Mouse (Mus musculus): ENCODE measurements at regions not wholly inside any gene's neighbourhood (a gene's known extent, or its start where the extent isn't known, plus 50 kb on each side); places are given as distances from the start of the nearest gene placed in this dataset.

DNA sequence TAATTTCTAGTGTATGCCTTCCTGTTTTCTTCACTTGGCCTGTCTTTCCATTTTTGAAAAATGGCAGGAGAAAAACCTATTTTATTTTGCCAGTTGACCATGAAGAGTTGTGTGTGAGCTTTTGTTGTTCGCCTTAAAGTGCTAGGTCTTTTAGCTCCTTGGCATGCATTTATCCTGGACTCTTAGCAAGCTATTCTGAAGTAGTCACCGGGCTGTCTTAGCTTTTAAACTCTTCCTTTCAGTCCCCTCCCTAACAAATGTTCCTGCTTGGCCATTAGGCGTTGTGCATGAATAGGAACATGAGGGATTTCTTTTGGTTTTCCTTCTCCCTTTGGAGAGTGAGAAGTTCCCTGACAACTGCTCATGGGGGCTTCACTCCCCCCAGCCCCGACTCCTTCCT lies 160.9 kb upstream of the F930015N05Rik start:
- H3K4me3 ChIP-seq (ENCODE audit: low read depth, low read length) = no peak overlapping the region
- no peak for DNase-seq (ENCODE audit: low spot score)
- ATAC-seq (replicated peaks; ENCODE audit: insufficient number of reproducible peaks, low FRiP score, low TSS enrichment, low read depth) = no peak
- no peaks in the 10 kb centered on the region for H3K36me3 ChIP-seq (replicated peaks; ENCODE audit: control insufficient read depth, insufficient read depth, low read depth, low read length)
- H3K4me1 ChIP-seq (ENCODE audit: control insufficient read depth, insufficient read depth, low read length) = no peaks in the 10 kb centered on the region
- WGBS = 75% methylated on average over 4 of the region's 4 CpGs
- no peak overlapping the region for H3K27ac ChIP-seq (replicated peaks; ENCODE audit: low read depth, low read length)
- no peak overlapping the region for H3K9ac ChIP-seq (replicated peaks; ENCODE audit: low read length)
- H3K27me3 ChIP-seq (ENCODE audit: control insufficient read depth, insufficient read depth, low read length) = no peaks in the 10 kb centered on the region
- no peaks in the 10 kb centered on the region for H3K9me3 ChIP-seq (replicated peaks; ENCODE audit: control insufficient read depth, low read length)
- no peak overlapping the region for H3K4me2 ChIP-seq (ENCODE audit: low read depth, low read length)

DNA sequence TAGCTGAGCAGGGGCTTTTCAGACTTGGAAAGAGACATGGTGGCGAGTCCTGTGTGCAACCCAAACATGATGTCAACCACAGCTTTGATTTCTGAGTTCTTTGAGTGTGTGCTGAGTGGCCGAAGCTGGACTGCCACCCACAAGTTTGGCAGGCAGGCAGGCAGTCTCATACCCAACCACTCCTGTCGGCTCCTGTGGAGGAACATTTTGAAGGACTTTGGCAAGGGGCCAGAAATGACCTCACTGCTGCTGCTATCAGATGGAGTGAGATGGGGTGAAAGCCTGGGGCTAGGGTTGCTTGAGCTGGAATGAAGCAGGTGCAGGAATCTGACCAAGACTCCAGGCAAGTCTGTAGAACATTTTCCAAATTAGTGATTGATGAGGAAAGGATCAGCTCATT lies 162.7 kb upstream of the F930015N05Rik start:
- ATAC-seq (replicated peaks; ENCODE audit: insufficient number of reproducible peaks, low FRiP score, low TSS enrichment, low read depth) = no peak
- WGBS = 78% methylated on average over 3 of the region's 3 CpGs
- H3K4me3 ChIP-seq (ENCODE audit: low read depth, low read length) = no peak overlapping the region
- H3K4me2 ChIP-seq (ENCODE audit: low read depth, low read length) = no peak overlapping the region
- H3K9me3 ChIP-seq (replicated peaks; ENCODE audit: control insufficient read depth, low read length) = no peaks in the 10 kb centered on the region
- no peaks in the 10 kb centered on the region for H3K27me3 ChIP-seq (ENCODE audit: control insufficient read depth, insufficient read depth, low read length)
- no peak for DNase-seq (ENCODE audit: low spot score)
- no peaks in the 10 kb centered on the region for H3K4me1 ChIP-seq (ENCODE audit: control insufficient read depth, insufficient read depth, low read length)
- no peak overlapping the region for H3K27ac ChIP-seq (replicated peaks; ENCODE audit: low read depth, low read length)
- no peak overlapping the region for H3K9ac ChIP-seq (replicated peaks; ENCODE audit: low read length)
- H3K36me3 ChIP-seq (replicated peaks; ENCODE audit: control insufficient read depth, insufficient read depth, low read depth, low read length) = no peaks in the 10 kb centered on the region

DNA sequence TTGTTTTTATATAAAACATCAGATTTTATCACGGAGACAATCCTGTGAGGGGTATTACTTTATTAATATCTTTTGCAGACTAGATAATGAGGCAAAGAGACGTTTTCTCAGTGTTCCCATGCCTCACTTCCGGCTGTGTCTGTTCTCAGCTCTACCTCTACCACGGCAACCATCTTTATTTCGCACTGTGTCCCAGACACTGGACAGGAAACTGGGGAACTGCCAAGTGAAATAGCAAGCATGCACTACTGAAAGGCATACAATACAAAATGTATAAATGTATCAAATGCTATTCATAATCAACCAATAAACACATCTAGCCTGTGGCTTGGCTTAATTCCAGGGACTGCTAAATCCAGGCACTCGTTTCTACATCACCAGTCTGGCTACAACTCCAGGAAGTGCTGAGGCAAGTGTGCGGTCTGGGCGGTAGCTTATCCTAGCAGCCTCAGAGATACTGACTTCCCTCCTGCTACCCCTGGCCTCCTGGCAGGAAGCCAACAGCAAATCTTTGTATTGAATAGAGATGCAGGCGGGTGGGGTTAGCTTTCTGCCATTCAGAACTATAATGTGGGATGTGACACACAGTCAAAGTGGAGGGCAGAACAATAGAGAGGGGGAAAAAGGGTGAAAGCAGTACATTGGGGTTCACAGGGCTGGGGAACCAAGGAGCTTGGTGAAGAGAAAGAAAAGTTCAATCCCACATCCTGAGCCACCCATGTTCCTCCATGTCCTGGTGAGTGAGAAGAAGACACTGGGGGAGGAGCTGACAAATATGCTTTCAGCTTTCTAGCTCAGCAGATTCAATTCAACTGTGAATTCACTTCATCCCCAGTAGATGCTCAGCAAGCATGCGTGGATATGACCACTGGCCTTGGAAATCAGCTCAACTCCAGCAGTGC lies 164.0 kb upstream of the F930015N05Rik start:
- Histone ChIP-seq H3K4me3 (ENCODE audit: low read depth, low read length) (no peak overlapping the region), H3K4me1 (ENCODE audit: control insufficient read depth, insufficient read depth, low read length) (no peaks in the 10 kb centered on the region), H3K36me3 (replicated peaks; ENCODE audit: control insufficient read depth, insufficient read depth, low read depth, low read length) (no peaks in the 10 kb centered on the region), H3K4me2 (ENCODE audit: low read depth, low read length) (no peak overlapping the region), H3K9ac (replicated peaks; ENCODE audit: low read length) (no peak overlapping the region), H3K27ac (replicated peaks; ENCODE audit: low read depth, low read length) (no peak overlapping the region), H3K27me3 (ENCODE audit: control insufficient read depth, insufficient read depth, low read length) (no peaks in the 10 kb centered on the region), H3K9me3 (replicated peaks; ENCODE audit: control insufficient read depth, low read length) (no peaks in the 10 kb centered on the region)
- peak; percentile 15 for DNase-seq (ENCODE audit: low spot score)
- 82% methylated on average over 10 of the region's 10 CpGs for WGBS
- ATAC-seq (replicated peaks; ENCODE audit: insufficient number of reproducible peaks, low FRiP score, low TSS enrichment, low read depth) = peak; percentile 44; the same call in 1 of the 2 replicates

DNA sequence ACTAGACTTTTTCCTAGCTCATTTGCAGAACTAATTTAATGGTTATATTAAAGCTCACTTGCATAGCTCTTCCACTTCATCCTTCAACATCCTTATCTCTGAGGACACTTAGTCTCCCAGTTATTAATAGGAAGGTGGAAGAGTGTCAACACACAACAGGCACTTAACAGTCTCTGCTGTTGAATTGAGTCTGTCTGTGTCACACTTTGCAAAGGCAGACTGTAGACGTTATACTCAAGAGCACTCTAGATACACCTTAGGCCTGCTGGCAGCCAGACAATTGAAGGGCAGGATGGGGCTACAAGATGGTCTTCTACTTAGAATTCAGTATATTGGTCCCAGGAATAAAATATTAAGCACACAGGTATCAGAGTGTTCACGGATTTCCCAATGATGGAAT lies 172.6 kb upstream of the F930015N05Rik start:
- Histone ChIP-seq H3K27me3 (ENCODE audit: control insufficient read depth, insufficient read depth, low read length) (no peaks in the 10 kb centered on the region), H3K9ac (replicated peaks; ENCODE audit: low read length) (no peak overlapping the region), H3K4me3 (ENCODE audit: low read depth, low read length) (no peak overlapping the region), H3K36me3 (replicated peaks; ENCODE audit: control insufficient read depth, insufficient read depth, low read depth, low read length) (no peaks in the 10 kb centered on the region), H3K9me3 (replicated peaks; ENCODE audit: control insufficient read depth, low read length) (no peaks in the 10 kb centered on the region), H3K4me1 (ENCODE audit: control insufficient read depth, insufficient read depth, low read length) (no peaks in the 10 kb centered on the region), H3K4me2 (ENCODE audit: low read depth, low read length) (no peak overlapping the region), H3K27ac (replicated peaks; ENCODE audit: low read depth, low read length) (no peak overlapping the region)
- ATAC-seq (replicated peaks; ENCODE audit: insufficient number of reproducible peaks, low FRiP score, low TSS enrichment, low read depth) (no peak), DNase-seq (ENCODE audit: low spot score) (no peak)
- 78% methylated on average over 2 of the region's 2 CpGs for WGBS

DNA sequence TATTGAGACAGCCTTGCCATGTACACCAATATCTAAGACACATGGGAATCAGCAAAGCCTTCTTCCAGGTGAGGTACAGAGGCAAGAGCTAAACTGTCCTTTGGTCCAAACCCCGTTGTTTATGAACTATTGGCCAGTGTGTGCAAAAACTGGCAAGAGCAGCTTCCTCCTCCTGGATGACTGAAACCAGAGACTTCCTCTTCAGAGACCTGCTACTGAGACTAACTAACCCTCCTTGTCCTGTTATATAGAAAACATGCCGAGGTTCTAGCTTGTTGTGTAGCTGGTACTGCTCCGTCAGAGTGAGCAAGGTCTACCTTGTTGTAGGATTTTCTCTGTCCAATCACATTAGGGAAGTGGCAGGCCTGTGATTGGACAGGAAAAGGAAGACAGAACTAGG lies 174.3 kb upstream of the F930015N05Rik start:
- Histone ChIP-seq H3K4me1 (ENCODE audit: control insufficient read depth, insufficient read depth, low read length) (no peaks in the 10 kb centered on the region), H3K27ac (replicated peaks; ENCODE audit: low read depth, low read length) (no peak overlapping the region), H3K4me3 (ENCODE audit: low read depth, low read length) (no peak overlapping the region), H3K36me3 (replicated peaks; ENCODE audit: control insufficient read depth, insufficient read depth, low read depth, low read length) (no peaks in the 10 kb centered on the region), H3K4me2 (ENCODE audit: low read depth, low read length) (no peak overlapping the region), H3K27me3 (ENCODE audit: control insufficient read depth, insufficient read depth, low read length) (no peaks in the 10 kb centered on the region), H3K9me3 (replicated peaks; ENCODE audit: control insufficient read depth, low read length) (no peaks in the 10 kb centered on the region), H3K9ac (replicated peaks; ENCODE audit: low read length) (no peak overlapping the region)
- WGBS = 84% methylated on average over 3 of the region's 3 CpGs
- ATAC-seq (replicated peaks; ENCODE audit: insufficient number of reproducible peaks, low FRiP score, low TSS enrichment, low read depth) (no peak), DNase-seq (ENCODE audit: low spot score) (no peak)

- no peak overlapping the region for H3K4me2 ChIP-seq (ENCODE audit: low read depth, low read length)
- no peaks in the 10 kb centered on the region for H3K27me3 ChIP-seq (ENCODE audit: control insufficient read depth, insufficient read depth, low read length)
- DNase-seq (ENCODE audit: low spot score) (no peak), ATAC-seq (replicated peaks; ENCODE audit: insufficient number of reproducible peaks, low FRiP score, low TSS enrichment, low read depth) (no peak)
- no peaks in the 10 kb centered on the region for H3K36me3 ChIP-seq (replicated peaks; ENCODE audit: control insufficient read depth, insufficient read depth, low read depth, low read length)
- no peak overlapping the region for H3K4me3 ChIP-seq (ENCODE audit: low read depth, low read length)
- WGBS = 78% methylated on average over 1 of the region's 1 CpGs
- no peaks in the 10 kb centered on the region for H3K9me3 ChIP-seq (replicated peaks; ENCODE audit: control insufficient read depth, low read length)
- no peak overlapping the region for H3K27ac ChIP-seq (replicated peaks; ENCODE audit: low read depth, low read length)
- H3K9ac ChIP-seq (replicated peaks; ENCODE audit: low read length) = no peak overlapping the region
- H3K4me1 ChIP-seq (ENCODE audit: control insufficient read depth, insufficient read depth, low read length) = no peaks in the 10 kb centered on the region
Measured at GRCm38 (mm10) chr11:64615140-64615539, 178.7 kb upstream of the F930015N05Rik start.

- H3K9ac ChIP-seq (replicated peaks; ENCODE audit: low read length) = no peak overlapping the region
- H3K36me3 ChIP-seq (replicated peaks; ENCODE audit: control insufficient read depth, insufficient read depth, low read depth, low read length) = no peaks in the 10 kb centered on the region
- no peaks in the 10 kb centered on the region for H3K4me1 ChIP-seq (ENCODE audit: control insufficient read depth, insufficient read depth, low read length)
- WGBS = 68% methylated on average over 5 of the region's 5 CpGs
- H3K27ac ChIP-seq (replicated peaks; ENCODE audit: low read depth, low read length) = no peak overlapping the region
- no peak overlapping the region for H3K4me3 ChIP-seq (ENCODE audit: low read depth, low read length)
- ATAC-seq (replicated peaks; ENCODE audit: insufficient number of reproducible peaks, low FRiP score, low TSS enrichment, low read depth) = no peak
- DNase-seq (ENCODE audit: low spot score) = no peak
- H3K27me3 ChIP-seq (ENCODE audit: control insufficient read depth, insufficient read depth, low read length) = no peaks in the 10 kb centered on the region
- no peaks in the 10 kb centered on the region for H3K9me3 ChIP-seq (replicated peaks; ENCODE audit: control insufficient read depth, low read length)
- no peak overlapping the region for H3K4me2 ChIP-seq (ENCODE audit: low read depth, low read length)
Measured at GRCm38 (mm10) chr11:64618631-64619385, 182.4 kb upstream of the F930015N05Rik start.

DNA sequence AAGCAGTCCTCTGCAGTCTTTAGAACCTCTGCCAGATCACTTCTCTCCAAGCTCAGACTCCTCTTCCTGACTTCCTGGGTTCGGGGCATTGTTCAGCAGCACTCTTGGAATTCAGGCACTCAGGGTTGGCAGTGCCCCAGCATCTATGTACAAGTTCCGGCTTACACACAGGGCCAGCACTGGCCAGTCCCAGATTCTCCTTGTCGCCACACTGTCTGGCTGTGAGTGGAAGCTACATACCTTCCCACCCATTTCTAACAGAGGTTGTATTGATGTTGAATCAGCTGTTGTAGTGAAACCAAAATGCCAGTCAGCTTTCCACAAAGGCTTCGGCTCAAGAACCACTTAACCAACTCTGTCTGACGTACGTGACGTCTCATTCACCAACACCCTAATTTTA lies 190.7 kb upstream of the F930015N05Rik start:
- Histone ChIP-seq H3K9ac (replicated peaks; ENCODE audit: low read length) (no peak overlapping the region), H3K4me1 (ENCODE audit: control insufficient read depth, insufficient read depth, low read length) (no peaks in the 10 kb centered on the region), H3K9me3 (replicated peaks; ENCODE audit: control insufficient read depth, low read length) (no peaks in the 10 kb centered on the region), H3K4me2 (ENCODE audit: low read depth, low read length) (no peak overlapping the region), H3K4me3 (ENCODE audit: low read depth, low read length) (no peak overlapping the region), H3K27ac (replicated peaks; ENCODE audit: low read depth, low read length) (no peak overlapping the region), H3K27me3 (ENCODE audit: control insufficient read depth, insufficient read depth, low read length) (no peaks in the 10 kb centered on the region), H3K36me3 (replicated peaks; ENCODE audit: control insufficient read depth, insufficient read depth, low read depth, low read length) (no peaks in the 10 kb centered on the region)
- DNase-seq (ENCODE audit: low spot score) (no peak), ATAC-seq (replicated peaks; ENCODE audit: insufficient number of reproducible peaks, low FRiP score, low TSS enrichment, low read depth) (no peak)
- WGBS = 88% methylated on average over 7 of the region's 7 CpGs
